Mouse (Mus musculus): ENCODE data around the gene Vmn1r135. TPM values are rescaled to one million over a fixed set of nuclear protein-coding genes. Genes with fewer than 3 reads are reported as not detected.
"Not testable (repeated sequence)": the region's sequence is repeated elsewhere in the genome, so short reads cannot be mapped to it uniquely, and the experiment has no call there.

Gene Vmn1r135
- total RNA-seq (2021): not detected
- long read RNA-seq, experiment 1: 0 reads
- long read RNA-seq, experiment 2: 0 reads

DNA sequence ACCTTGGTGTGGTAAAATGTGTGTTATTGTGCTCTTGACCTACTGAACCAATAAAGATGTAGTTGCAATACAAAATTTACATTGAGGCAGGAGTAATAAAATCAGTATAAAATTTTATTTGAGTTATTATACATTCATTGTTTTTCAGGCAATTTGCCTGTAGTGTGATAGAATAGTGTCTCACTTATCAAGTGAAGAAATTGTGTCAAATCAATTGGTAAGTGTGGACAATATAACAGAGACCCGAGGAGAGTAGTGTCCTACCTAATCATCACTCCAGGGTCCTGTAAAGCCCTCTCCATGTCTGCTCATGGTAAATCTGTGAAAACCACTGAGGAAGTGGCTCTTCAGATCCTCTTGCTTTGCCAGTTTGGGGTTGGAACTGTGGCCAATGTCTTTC lies at the start of gene Vmn1r135:
TSS of gene Vmn1r135 (plus strand) at position 301 of the 400 bp plus-strand sequence.
- not testable (repeated sequence) for DNase-seq (ENCODE audit: low spot score in 2 of 2)

DNA sequence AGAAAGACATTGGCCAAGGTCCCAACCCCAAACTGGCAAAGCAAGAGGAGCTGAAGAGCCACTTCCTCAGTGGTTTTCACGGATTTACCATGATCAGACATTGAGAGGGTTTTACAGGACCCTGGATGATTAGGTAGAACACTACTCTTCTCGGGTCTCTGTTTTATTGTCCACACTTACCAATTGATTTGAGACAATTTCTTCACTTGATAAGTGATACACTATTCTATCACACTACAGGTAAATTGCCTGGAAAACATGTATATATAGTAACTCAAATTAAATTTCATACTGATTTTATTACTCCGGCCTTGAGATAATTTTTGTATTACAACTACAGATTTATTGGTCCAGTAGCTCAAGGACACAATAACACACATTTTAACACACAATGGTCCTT lies 35.5 kb upstream of the Vmn1r135 start, which contains the start of gene Gm4177:
TSS of gene Gm4177 (minus strand) at position 101 of the 400 bp plus-strand sequence.
- not testable (repeated sequence) for DNase-seq (ENCODE audit: low spot score in 2 of 2)

DNA sequence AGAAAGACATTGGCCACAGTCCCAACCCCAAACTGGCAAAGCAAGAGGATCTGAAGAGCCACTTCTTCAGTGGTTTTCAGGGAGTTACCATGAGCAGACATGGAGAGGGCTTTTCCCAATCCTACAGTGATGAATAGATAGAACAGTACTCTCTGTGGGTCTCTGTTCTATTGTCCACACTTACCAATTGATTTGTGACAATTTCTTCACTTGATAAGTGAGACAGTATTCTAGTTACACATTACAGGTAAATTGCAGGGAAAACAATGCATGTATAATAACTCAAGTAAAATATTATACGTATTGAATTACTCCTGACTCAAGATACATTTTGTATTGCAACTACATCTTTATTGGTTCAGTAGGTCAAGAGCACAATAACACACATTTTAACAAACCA lies 12.0 kb downstream of the Vmn1r135 start, which contains the start of gene Gm5725:
TSS of gene Gm5725 (minus strand) at position 101 of the 400 bp plus-strand sequence.
- not testable (repeated sequence) for DNase-seq (ENCODE audit: low spot score in 2 of 2)

Other genes with a start within 250 kb of the Vmn1r135 start
- gene Vmn1r132, start 218.3 kb upstream of the Vmn1r135 start, total RNA-seq (2021): not detected
- not detected for gene Gm4175, start 70.9 kb upstream of the Vmn1r135 start, total RNA-seq (2021)
- gene Gm4177, start 35.6 kb upstream of the Vmn1r135 start, total RNA-seq (2021): not detected
- not detected for gene Gm5725, start 11.9 kb downstream of the Vmn1r135 start, total RNA-seq (2021)
- gene Gm5891, start 88.9 kb downstream of the Vmn1r135 start, total RNA-seq (2021): not detected
- gene Vmn1r137, start 162.2 kb downstream of the Vmn1r135 start, total RNA-seq (2021): not detected
- gene Vmn1r138, start 196.5 kb downstream of the Vmn1r135 start, total RNA-seq (2021): not detected
- gene Gm6176, start 224.0 kb downstream of the Vmn1r135 start, total RNA-seq (2021): not detected
- gene Vmn1r139, start 236.7 kb downstream of the Vmn1r135 start, total RNA-seq (2021): not detected

Data from adrenal gland, postnatal 4 days (tissue).